Mouse (Mus musculus) olfactory bulb, adult 2 months (tissue): ENCODE data around the gene Anks1b.

Experiments used
- CTCF ChIP-seq: fragments of 200-500 bp; IDR thresholded peaks from 2 replicates; pipeline ENCODE4 v1.5.1; 2012; ENCODE audit warnings: low read depth, mild to moderate bottlenecking, low read length, moderate library complexity; ENCODE audit not compliant: insufficient read depth
- POLR2A ChIP-seq: fragments of 200-500 bp; IDR thresholded peaks from 2 replicates; pipeline ENCODE4 v1.6.1; 2012; ENCODE audit warnings: mild to moderate bottlenecking, low read depth, low read length, moderate library complexity; ENCODE audit not compliant: insufficient read depth

DNA sequence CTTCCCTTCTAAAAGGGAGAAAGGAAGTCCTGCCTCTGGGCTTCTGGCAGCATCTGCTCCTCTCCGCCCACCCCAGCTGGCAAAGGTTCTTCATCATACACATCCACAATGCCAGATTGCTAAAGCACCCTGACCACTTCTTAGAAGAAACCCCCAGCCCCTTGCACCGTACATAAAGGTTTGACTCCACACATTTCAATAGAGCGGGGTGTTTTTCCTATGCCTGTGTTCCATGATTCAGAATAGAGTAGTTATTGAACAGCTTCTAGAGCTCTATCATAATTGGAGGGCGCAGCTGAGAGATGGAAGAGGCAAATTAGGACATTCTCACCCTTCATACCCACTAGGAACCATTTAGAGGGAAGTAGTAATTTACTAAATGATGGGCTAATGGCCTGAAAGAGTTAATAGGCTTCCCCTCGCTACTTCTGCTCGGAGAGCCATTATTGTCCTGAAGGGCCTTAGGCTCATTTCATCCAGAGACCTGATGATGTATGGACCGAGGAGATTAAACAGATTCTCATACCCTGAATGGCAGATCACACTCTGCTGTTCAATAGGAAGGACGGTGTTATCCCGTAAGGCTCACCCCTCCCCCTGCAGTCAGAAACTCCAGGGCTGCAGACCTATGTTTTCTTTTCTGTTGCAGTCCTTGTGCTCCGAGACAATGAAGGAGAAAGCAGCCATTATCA lies 945.1 kb downstream of the Anks1b start:
- TF ChIP-seq CTCF, result no peak
- TF ChIP-seq POLR2A, result no peak
